In the genomic region with DNA sequence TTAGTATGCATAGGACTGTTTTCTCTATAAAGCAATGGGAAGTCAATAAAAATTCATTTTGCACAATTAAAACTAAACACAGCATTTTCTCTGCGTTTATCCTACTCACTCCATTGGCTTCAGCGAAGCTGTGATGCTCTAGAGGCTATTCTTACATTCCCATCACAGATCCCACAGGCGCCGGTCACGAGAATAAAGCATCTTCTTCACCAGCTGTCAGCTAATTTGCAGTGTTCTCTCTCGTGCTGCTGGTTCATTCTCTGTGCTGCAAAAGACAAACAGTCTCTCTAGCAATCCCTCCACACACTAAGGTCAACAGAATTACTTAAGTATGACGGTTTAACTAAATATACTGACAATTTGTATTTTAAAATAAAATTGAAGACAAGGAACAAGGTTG, we compare ENCODE assay signal across 10 mouse cellular contexts. TPM values are rescaled to one million over a fixed set of nuclear protein-coding genes. Genes with fewer than 3 reads are reported as not detected.
A peak's percentile ranks its signal among the peaks of the same experiment; 100 is the strongest.
DNase-seq lines count a peak whose midpoint lies in the region; ATAC-seq and TF ChIP-seq lines count a peak whose summit lies in the region.
"Had no signal": no experiment of that assay in that cellular context is flagged by ENCODE, and none has a peak within 500 bp of the region (broad histone marks: within the 10 kb centered on the region; RNA-seq: fewer than 3 reads in every experiment).

No protein-coding gene starts in this region.

- H3K4me1 ChIP-seq in forebrain, postnatal 0 days (ENCODE audit: insufficient read depth), result 0 out of 2 replicates have a peak, but pooled peaks cover 8% of the 10 kb centered on the region

- no peaks in the 10 kb centered on the region for H3K27me3 ChIP-seq in forebrain, postnatal 0 days (ENCODE audit: insufficient read depth, low read length)
- H3K27me3 ChIP-seq: liver, embryonic 15.5 days had no signal

- DNase-seq in cerebellum, adult 11 months, result no peak
- DNase-seq in forebrain, postnatal 0 days, result no peak
- DNase-seq in left cerebral cortex, adult 2 months (ENCODE audit: extremely low spot score in 1 of 2, low spot score in 2 of 2), result peak; percentile 35 to 36
- DNase-seq in retina, postnatal 1 day, result peak; percentile 38
- no peak for DNase-seq in heart, adult 8-10 months (ENCODE audit: low spot score)
- no peak for DNase-seq in gastrocnemius, postnatal 25 days
- no peak for DNase-seq in Muller cell, postnatal 12 days (ENCODE audit: inconsistent ontology term)
- DNase-seq: kidney, postnatal 25 days had no signal

- intact Hi-C loops in left cerebral cortex, adult 2 months (cut with DNase I), result no loop called here

- no peak overlapping the region for H3K27ac ChIP-seq in forebrain, postnatal 0 days (ENCODE audit: low read depth, low read length)
- H3K27ac ChIP-seq in left cerebral cortex, adult 2 months, result no peak overlapping the region
- H3K27ac ChIP-seq: liver, embryonic 15.5 days had no signal

- TF ChIP-seq CTCF in forebrain, postnatal 0 days (IDR thresholded peaks at IDR 0.05; ENCODE audit: low read depth), result no peak
- no peak for TF ChIP-seq CTCF in left cerebral cortex, adult 2 months (IDR thresholded peaks at IDR 0.05)

- no peaks in the 10 kb centered on the region for H3K9me3 ChIP-seq in forebrain, postnatal 0 days (ENCODE audit: low read length)
- H3K9me3 ChIP-seq: liver, embryonic 15.5 days had no signal

- H3K9ac ChIP-seq in forebrain, postnatal 0 days, result no peak overlapping the region
- H3K9ac ChIP-seq: liver, embryonic 15.5 days had no signal

- H3K4me2 ChIP-seq in forebrain, postnatal 0 days (ENCODE audit: low read depth), result no peak overlapping the region
- H3K4me2 ChIP-seq: liver, embryonic 15.5 days had no signal

- 38% methylated on average over 7 of the region's 7 CpGs for WGBS in forebrain, postnatal 0 days

- no peak overlapping the region for H3K4me3 ChIP-seq in forebrain, postnatal 0 days (ENCODE audit: low read depth, low read length)
- H3K4me3 ChIP-seq in left cerebral cortex, adult 2 months, result 0 out of 2 replicates have a peak overlapping the region, but pooled peaks have one; percentile 7
- H3K4me3 ChIP-seq: liver, embryonic 15.5 days had no signal

- ATAC-seq in cerebellum, adult (ENCODE audit: insufficient number of reproducible peaks, low FRiP score, low TSS enrichment), result peak; percentile 84
- peak; percentile 56; the same call in 1 of the 2 replicates for ATAC-seq in forebrain, postnatal 0 days

- no peaks in the 10 kb centered on the region for H3K36me3 ChIP-seq in forebrain, postnatal 0 days (ENCODE audit: insufficient read depth)

RNA-seq across cellular contexts. Expression of a gene that starts 8.1 kb away (rescaled TPM):
- total RNA-seq in forebrain, postnatal 0 days (2014; rRNA removed), result 68.9 and 79.4 TPM in 2 replicates
- 57.0 and 61.9 TPM in 2 replicates for polyA plus RNA-seq in forebrain, postnatal 0 days (2015; fragmentation: Nextera tagmentation; extraction: Ambion mirVana)
- total RNA-seq in left cerebral cortex, adult 2 months (2021), result 100 to 1,000 TPM in 1 of 2 experiments, 10 to 100 TPM in 1; 88.0 to 103 TPM
- total RNA-seq in heart, adult 8-10 months (2022), result 10 to 100 TPM; 51.1 to 55.8 (median 53.2) TPM
- total RNA-seq in gastrocnemius, postnatal 25 days (2021), result 10 to 100 TPM; 44.1 to 45.7 TPM

RNA-seq across cellular contexts. Expression of a gene that starts 41.2 kb away (rescaled TPM):
- total RNA-seq in forebrain, postnatal 0 days (2014; rRNA removed), result 16.1 and 16.2 TPM in 2 replicates
- polyA plus RNA-seq in forebrain, postnatal 0 days (2015; fragmentation: Nextera tagmentation; extraction: Ambion mirVana), result 19.6 and 22.4 TPM in 2 replicates
- 10 to 100 TPM; 24.6 to 28.1 TPM for total RNA-seq in left cerebral cortex, adult 2 months (2021)
- total RNA-seq in heart, adult 8-10 months (2022), result 10 to 100 TPM; 37.3 to 44.3 (median 40.4) TPM
- 10 to 100 TPM; 31.5 to 34.1 TPM for total RNA-seq in gastrocnemius, postnatal 25 days (2021)

Comparison
In these comparisons a context has a peak if more than half of its experiments do, and no peak if none do; other contexts are left out.
1. DNase-seq: peak in left cerebral cortex, adult 2 months (2 of 2) and retina, postnatal 1 day (single experiment); none in cerebellum, adult 11 months (single experiment), forebrain, postnatal 0 days (single experiment), heart, adult 8-10 months (single experiment), gastrocnemius, postnatal 25 days (single experiment) and Muller cell, postnatal 12 days (single experiment).